Mouse (Mus musculus) intestine, postnatal 0 days (tissue): ENCODE results near the gene 1810049J17Rik. TPM values are rescaled to one million over a fixed set of nuclear protein-coding genes. Genes with fewer than 3 reads are reported as not detected.

Source experiments
- ATAC-seq: fragments of 200-750 bp; cut with Nextera tagmentation; 2 replicates; pipeline ENCODE4 v1.8.0; 2017; ENCODE audit warnings: mild to moderate bottlenecking, moderate TSS enrichment, moderate library complexity
- H3K27ac ChIP-seq: fragments of 300-500 bp; sonication (generic); 2 replicates; pipeline ENCODE4 v1.5.1; 2014; ENCODE audit warnings: mild to moderate bottlenecking, low read depth, low read length, moderate library complexity
- H3K27me3 ChIP-seq: fragments of 300-500 bp; sonication (generic); replicated peaks from 2 replicates; pipeline ENCODE4 v1.6.1; 2014; ENCODE audit warnings: low read length, mixed read lengths; ENCODE audit not compliant: control insufficient read depth, insufficient read depth
- H3K36me3 ChIP-seq: fragments of 300-500 bp; sonication (generic); 2 replicates; pipeline ENCODE4 v1.6.1; 2014; ENCODE audit warnings: mild to moderate bottlenecking, moderate library complexity; ENCODE audit not compliant: control insufficient read depth, insufficient read depth
- H3K4me1 ChIP-seq: fragments of 300-500 bp; sonication (generic); replicated peaks from 2 replicates; pipeline ENCODE4 v1.6.1; 2014; ENCODE audit warnings: antibody characterized with exemption, low read length, mixed read lengths; ENCODE audit not compliant: control insufficient read depth, insufficient read depth
- H3K4me2 ChIP-seq: fragments of 300-500 bp; sonication (generic); replicated peaks from 2 replicates; pipeline ENCODE4 v1.6.1; 2014; ENCODE audit warnings: low read depth, mild to moderate bottlenecking, moderate library complexity
- H3K4me3 ChIP-seq: fragments of 300-500 bp; sonication (generic); 2 replicates; pipeline ENCODE4 v1.5.1; 2014; ENCODE audit warnings: low read depth, low read length
- H3K9ac ChIP-seq: fragments of 300-500 bp; sonication (generic); 2 replicates; pipeline ENCODE4 v1.6.1; 2014; ENCODE audit warnings: mild to moderate bottlenecking, low read depth, low read length
- H3K9me3 ChIP-seq: fragments of 300-500 bp; sonication (generic); 2 replicates; pipeline ENCODE4 v1.6.1; 2016; ENCODE audit warnings: mixed run types; ENCODE audit not compliant: control insufficient read depth
- CTCF ChIP-seq: sonication (generic); IDR thresholded peaks from 2 replicates; pipeline ENCODE4 v1.5.1; 2016; ENCODE audit warnings: low read depth, mild to moderate bottlenecking, control low read depth, antibody characterized with exemption, moderate library complexity
- WGBS: fragments of 180-500 bp; shearing (Covaris S2); extraction: QIAGEN DNeasy Blood & Tissue Kit; methylation state at CpG from one replicate; pipeline ENCODE4 v1.1.7; 2014; 5-methylcytosine and 5-hydroxymethylcytosine counted together
- polyA plus RNA-seq: library from polyadenylated mRNA; unstranded; fragments of >200 nt; fragmentation: Nextera tagmentation; extraction: Ambion mirVana; gene quantifications from 2 replicates; pipeline ENCODE4 v1.2.1, GENCODE M21; 2015

1810049J17Rik gene
- polyA plus RNA-seq, 1 experiment from 2014 or later, result 6.5 TPM

GRCm38 (mm10) chr15:12337030-12337778 is 15.5 kb upstream of the 1810049J17Rik start:
- Histone ChIP-seq H3K4me1 (peaks cover 4% of the 10 kb centered on the region; the same call in 1 of the 2 replicates), H3K9ac (no peak overlapping the region), H3K36me3 (0 out of 2 replicates have a peak, but pooled peaks cover under 1% of the 10 kb centered on the region), H3K4me2 (no peak overlapping the region), H3K27ac (no peak overlapping the region), H3K27me3 (no peaks in the 10 kb centered on the region), H3K9me3 (no peaks in the 10 kb centered on the region), H3K4me3 (no peak overlapping the region)
- ATAC-seq, result no peak
- WGBS, result 83% methylated on average over 4 of the region's 4 CpGs
- no peak for TF ChIP-seq CTCF

- Histone ChIP-seq H3K9ac (no peak overlapping the region), H3K4me1 (peaks cover 7% of the 10 kb centered on the region; the same call in 1 of the 2 replicates), H3K36me3 (no peaks in the 10 kb centered on the region), H3K4me3 (no peak overlapping the region), H3K4me2 (no peak overlapping the region), H3K9me3 (no peaks in the 10 kb centered on the region), H3K27me3 (no peaks in the 10 kb centered on the region), H3K27ac (no peak overlapping the region)
- WGBS, result 85% methylated on average over 4 of the region's 4 CpGs
- no peak for ATAC-seq
- no peak for TF ChIP-seq CTCF
Observed at GRCm38 (mm10) chr15:12334381-12334780, 12.7 kb upstream of the 1810049J17Rik start.

- ATAC-seq, result no peak
- H3K27ac ChIP-seq, result no peak overlapping the region
- no peaks in the 10 kb centered on the region for H3K9me3 ChIP-seq
- H3K9ac ChIP-seq, result no peak overlapping the region
- no peak overlapping the region for H3K4me2 ChIP-seq
- peaks cover 7% of the 10 kb centered on the region; the same call in 1 of the 2 replicates for H3K4me1 ChIP-seq
- H3K27me3 ChIP-seq, result no peaks in the 10 kb centered on the region
- H3K36me3 ChIP-seq, result no peaks in the 10 kb centered on the region; the same call in 1 of the 2 replicates
- no peak for TF ChIP-seq CTCF
- WGBS, result 37% methylated on average over 1 of the region's 1 CpGs
- no peak overlapping the region for H3K4me3 ChIP-seq
Observed at GRCm38 (mm10) chr15:12331300-12331699, 9.6 kb upstream of the 1810049J17Rik start.

- H3K27ac ChIP-seq, result no peak overlapping the region
- H3K9ac ChIP-seq, result no peak overlapping the region
- H3K9me3 ChIP-seq, result no peaks in the 10 kb centered on the region
- no peak for ATAC-seq
- H3K4me3 ChIP-seq, result no peak overlapping the region
- no peaks in the 10 kb centered on the region for H3K27me3 ChIP-seq
- peaks cover 7% of the 10 kb centered on the region; the same call in 1 of the 2 replicates for H3K4me1 ChIP-seq
- H3K4me2 ChIP-seq, result no peak overlapping the region
- H3K36me3 ChIP-seq, result peaks cover 4% of the 10 kb centered on the region; the same call in 1 of the 2 replicates
- no peak for TF ChIP-seq CTCF
Observed at GRCm38 (mm10) chr15:12330892-12331291, 9.2 kb upstream of the 1810049J17Rik start.

GRCm38 (mm10) chr15:12330389-12330788 is 8.7 kb upstream of the 1810049J17Rik start:
- no peak overlapping the region for H3K27ac ChIP-seq
- no peak for ATAC-seq
- H3K4me2 ChIP-seq, result no peak overlapping the region
- H3K9me3 ChIP-seq, result no peaks in the 10 kb centered on the region
- 68% methylated on average over 3 of the region's 3 CpGs for WGBS
- H3K9ac ChIP-seq, result no peak overlapping the region
- no peak for TF ChIP-seq CTCF
- no peak overlapping the region for H3K4me3 ChIP-seq
- peaks cover 7% of the 10 kb centered on the region; the same call in 1 of the 2 replicates for H3K4me1 ChIP-seq
- H3K36me3 ChIP-seq, result peaks cover 7% of the 10 kb centered on the region; the same call in 1 of the 2 replicates
- H3K27me3 ChIP-seq, result no peaks in the 10 kb centered on the region

- TF ChIP-seq CTCF, result no peak
- H3K4me1 ChIP-seq, result peaks cover 3% of the 10 kb centered on the region; the same call in 1 of the 2 replicates
- no peak overlapping the region; the same call in 1 of the 2 replicates for H3K27ac ChIP-seq
- H3K9me3 ChIP-seq, result no peaks in the 10 kb centered on the region
- no peak for ATAC-seq
- no peaks in the 10 kb centered on the region for H3K27me3 ChIP-seq
- H3K4me2 ChIP-seq, result peak overlapping the region; percentile 85
- H3K4me3 ChIP-seq, result no peak overlapping the region
- H3K36me3 ChIP-seq, result peaks cover 7% of the 10 kb centered on the region; the same call in 1 of the 2 replicates
- H3K9ac ChIP-seq, result no peak overlapping the region
- WGBS, result 90% methylated on average over 1 of the region's 1 CpGs
Observed at GRCm38 (mm10) chr15:12324326-12324725, 2.6 kb upstream of the 1810049J17Rik start.
